Mouse (Mus musculus) stomach, postnatal 0 days (tissue): ENCODE data around the gene Clcn2. TPM values are rescaled to one million over a fixed set of nuclear protein-coding genes. Genes with fewer than 3 reads are reported as not detected.

Experiments used
- ATAC-seq: fragments of 200-750 bp; cut with Nextera tagmentation; 2 replicates; pipeline ENCODE4 v1.8.0; 2017; ENCODE audit not compliant: low FRiP score, low TSS enrichment
- DNase-seq: peaks from one replicate; pipeline ENCODE4 v3.0.0-alpha.2; 2016; ENCODE audit warnings: low spot score
- H3K27ac ChIP-seq: fragments of 300-500 bp; sonication (generic); replicated peaks from 2 replicates; pipeline ENCODE4 v1.5.1; 2014; ENCODE audit warnings: mild to moderate bottlenecking, control low read depth
- H3K27me3 ChIP-seq: fragments of 300-500 bp; sonication (generic); 2 replicates; pipeline ENCODE4 v1.6.1; 2014; ENCODE audit warnings: low read length; ENCODE audit not compliant: control insufficient read depth, insufficient read depth
- H3K36me3 ChIP-seq: fragments of 300-500 bp; sonication (generic); 2 replicates; pipeline ENCODE4 v1.6.1; 2014; ENCODE audit warnings: low read length, mixed read lengths; ENCODE audit not compliant: control insufficient read depth, insufficient read depth
- H3K4me1 ChIP-seq: fragments of 300-500 bp; sonication (generic); replicated peaks from 2 replicates; pipeline ENCODE4 v1.6.1; 2014; ENCODE audit warnings: antibody characterized with exemption; ENCODE audit not compliant: control insufficient read depth, insufficient read depth
- H3K4me2 ChIP-seq: fragments of 300-500 bp; sonication (generic); replicated peaks from 2 replicates; pipeline ENCODE4 v1.6.1; 2014; ENCODE audit warnings: low read depth, mild to moderate bottlenecking, control low read depth, moderate library complexity
- H3K4me3 ChIP-seq: fragments of 300-500 bp; sonication (generic); 2 replicates; pipeline ENCODE4 v1.5.1; 2014; ENCODE audit warnings: low read depth, low read length, control low read depth
- H3K9ac ChIP-seq: fragments of 300-500 bp; sonication (generic); 2 replicates; pipeline ENCODE4 v1.6.1; 2014; ENCODE audit warnings: mild to moderate bottlenecking, low read length, control low read depth, mixed read lengths
- H3K9me3 ChIP-seq: fragments of 300-500 bp; sonication (generic); 2 replicates; pipeline ENCODE4 v1.6.1; 2016; ENCODE audit warnings: low read length; ENCODE audit not compliant: control insufficient read depth
- CTCF ChIP-seq: IDR thresholded peaks from 2 replicates; pipeline ENCODE4 v1.5.1; 2016; ENCODE audit warnings: antibody characterized with exemption, low read depth, mild to moderate bottlenecking, moderate library complexity
- EP300 ChIP-seq: optimal IDR thresholded peaks from 2 replicates; pipeline ENCODE3; 2016; ENCODE audit warnings: antibody characterized with exemption
- WGBS: fragments of 180-500 bp; shearing (Covaris S2); extraction: QIAGEN DNeasy Blood & Tissue Kit; methylation state at CpG from one replicate; pipeline ENCODE4 v1.1.7; 2014; 5-methylcytosine and 5-hydroxymethylcytosine counted together
- polyA plus RNA-seq: library from polyadenylated mRNA; unstranded; fragments of >200 nt; fragmentation: Nextera tagmentation; extraction: Ambion mirVana; gene quantifications from 2 replicates; pipeline ENCODE4 v1.2.1, GENCODE M21; 2015

Clcn2 gene
- polyA plus RNA-seq, 1 experiment from 2014 or later: 8.4 TPM

- no peak for ATAC-seq
- no peaks in the 10 kb centered on the region for H3K36me3 ChIP-seq
Measured at GRCm38 (mm10) chr16:20708939-20709734, 8.4 kb downstream of the Clcn2 start.

DNA sequence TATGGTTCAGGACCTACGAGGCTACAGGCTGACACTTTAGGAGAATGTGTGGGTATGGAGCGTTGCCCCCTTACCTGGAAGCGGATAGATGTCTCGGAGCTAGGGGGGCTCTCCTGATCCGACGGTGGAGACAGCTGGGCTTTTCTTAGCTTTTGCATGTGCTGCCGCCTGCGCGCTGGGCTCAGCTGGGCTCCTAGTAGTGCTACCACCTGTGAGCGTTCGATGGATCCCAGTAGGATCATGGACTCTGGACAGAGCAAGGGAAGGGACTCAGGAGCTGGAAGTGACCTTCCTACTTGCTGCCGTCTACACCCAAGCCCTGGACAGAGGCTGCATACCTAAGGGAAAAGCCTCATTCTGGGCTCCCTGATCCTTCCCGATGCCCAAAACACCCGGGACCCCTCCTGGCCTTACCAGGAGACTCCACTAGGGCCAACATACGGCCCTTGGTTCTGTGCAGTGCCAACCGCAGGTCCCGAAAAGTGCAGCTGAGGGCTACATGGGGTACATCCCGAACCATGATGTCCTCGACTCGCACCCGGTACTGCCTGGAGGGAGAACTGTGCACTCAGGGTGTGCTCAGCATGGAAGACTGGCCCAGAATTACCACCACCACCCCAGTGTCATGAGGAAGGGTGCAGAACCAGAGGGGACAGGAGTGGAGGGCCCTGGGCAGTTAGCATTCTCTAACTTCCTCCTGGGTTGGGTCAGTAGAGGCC lies 9.2 kb downstream of the Clcn2 start:
- no peak overlapping the region for H3K4me2 ChIP-seq
- no peaks in the 10 kb centered on the region for H3K27me3 ChIP-seq
- 93% methylated on average over 21 of the region's 21 CpGs for WGBS
- no peak overlapping the region for H3K27ac ChIP-seq
- H3K4me1 ChIP-seq: no peaks in the 10 kb centered on the region
- TF ChIP-seq CTCF (no peak), EP300 (no peak)
- no peak for DNase-seq
- no peak for ATAC-seq
- no peaks in the 10 kb centered on the region for H3K36me3 ChIP-seq
- no peaks in the 10 kb centered on the region for H3K9me3 ChIP-seq
- H3K9ac ChIP-seq: no peak overlapping the region
- H3K4me3 ChIP-seq: no peak overlapping the region

More at GRCm38 (mm10) chr16:20708939-20709734, 8.4 kb downstream of the Clcn2 start:
- no peak overlapping the region for H3K4me3 ChIP-seq
- H3K27ac ChIP-seq: no peak overlapping the region
- no peaks in the 10 kb centered on the region for H3K9me3 ChIP-seq
- WGBS: 78% methylated on average over 19 of the region's 19 CpGs
- no peaks in the 10 kb centered on the region for H3K4me1 ChIP-seq
- no peaks in the 10 kb centered on the region for H3K27me3 ChIP-seq
- DNase-seq: no peak
- no peak overlapping the region for H3K9ac ChIP-seq
- TF ChIP-seq CTCF (peak; percentile 75), EP300 (no peak)
- H3K4me2 ChIP-seq: no peak overlapping the region

DNA sequence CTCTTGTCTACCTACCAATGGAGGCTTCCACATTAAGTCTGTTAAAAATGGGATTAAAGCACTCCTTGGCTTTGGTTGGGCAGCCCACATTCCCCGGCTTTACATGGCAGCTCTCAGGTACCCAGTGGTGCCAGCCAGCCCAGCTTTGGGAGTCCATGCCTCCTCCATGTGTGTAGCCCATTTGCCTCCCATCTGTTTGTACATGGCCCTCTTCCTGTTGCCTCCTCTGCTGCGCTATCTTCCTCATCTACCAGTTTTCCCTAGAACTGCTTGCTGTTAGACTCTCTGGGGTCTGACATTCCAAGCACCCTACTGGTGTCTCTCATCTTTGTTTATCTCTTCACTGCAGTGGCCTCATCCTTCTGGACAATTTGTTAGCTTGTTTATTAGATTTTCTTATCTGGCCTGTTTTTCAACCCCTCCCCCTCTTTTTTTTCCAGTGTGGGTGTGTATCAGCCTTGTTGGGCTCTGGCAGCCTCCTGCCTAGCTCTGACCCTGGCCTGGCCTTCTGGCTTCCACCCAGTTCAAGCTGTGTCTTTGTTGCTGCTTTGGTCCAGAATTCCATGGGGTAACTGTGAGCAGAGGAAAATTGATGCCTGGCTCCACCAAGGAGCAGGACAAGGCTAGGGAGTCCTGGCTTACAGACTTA lies 11.0 kb downstream of the Clcn2 start:
- 91% methylated on average over 2 of the region's 2 CpGs for WGBS
- Histone ChIP-seq H3K4me3 (no peak overlapping the region), H3K4me1 (no peaks in the 10 kb centered on the region), H3K4me2 (no peak overlapping the region), H3K27me3 (no peaks in the 10 kb centered on the region), H3K9me3 (no peaks in the 10 kb centered on the region), H3K9ac (no peak overlapping the region), H3K36me3 (peaks cover 3% of the 10 kb centered on the region; the same call in 1 of the 2 replicates), H3K27ac (no peak overlapping the region)
- DNase-seq (no peak), ATAC-seq (no peak)
- TF ChIP-seq EP300: no peak
- no peak for TF ChIP-seq CTCF

DNA sequence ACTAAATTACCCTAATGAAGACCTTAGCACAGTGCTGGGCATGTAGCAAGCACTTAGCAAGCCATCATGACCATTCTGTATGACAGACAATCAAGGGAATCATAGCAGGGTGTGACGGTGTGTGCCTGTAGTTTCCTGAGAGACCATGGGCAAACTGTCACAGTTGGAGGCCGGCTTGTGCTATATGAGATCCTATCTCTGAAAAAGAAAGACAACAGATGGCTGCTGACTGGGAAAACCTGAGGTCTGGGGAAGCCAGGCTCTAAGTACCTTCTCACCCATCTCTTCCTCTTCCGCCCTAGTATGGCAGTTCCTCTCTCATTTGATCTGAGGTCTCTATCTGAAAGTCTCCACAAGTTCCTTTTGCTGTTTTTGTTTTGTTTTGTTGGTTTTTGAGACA lies 11.8 kb downstream of the Clcn2 start:
- Histone ChIP-seq H3K9ac (no peak overlapping the region), H3K4me1 (no peaks in the 10 kb centered on the region), H3K36me3 (peaks cover 3% of the 10 kb centered on the region; the same call in 1 of the 2 replicates), H3K9me3 (no peaks in the 10 kb centered on the region), H3K4me2 (no peak overlapping the region), H3K27me3 (no peaks in the 10 kb centered on the region), H3K4me3 (no peak overlapping the region), H3K27ac (no peak overlapping the region)
- 89% methylated on average over 3 of the region's 3 CpGs for WGBS
- TF ChIP-seq CTCF (no peak), EP300 (no peak)
- DNase-seq: no peak
- no peak for ATAC-seq

- H3K4me1 ChIP-seq: no peaks in the 10 kb centered on the region
- 87% methylated on average over 6 of the region's 6 CpGs for WGBS
- H3K4me3 ChIP-seq: no peak overlapping the region
- peaks cover 3% of the 10 kb centered on the region; the same call in 1 of the 2 replicates for H3K36me3 ChIP-seq
- H3K9me3 ChIP-seq: no peaks in the 10 kb centered on the region
- no peak for ATAC-seq
- H3K27me3 ChIP-seq: no peaks in the 10 kb centered on the region
- DNase-seq: no peak
- H3K27ac ChIP-seq: no peak overlapping the region
- TF ChIP-seq CTCF: no peak
- no peak for TF ChIP-seq EP300
- no peak overlapping the region for H3K9ac ChIP-seq
- no peak overlapping the region for H3K4me2 ChIP-seq
Measured at GRCm38 (mm10) chr16:20703699-20704400, 13.7 kb downstream of the Clcn2 start.
